Mouse (Mus musculus) cortical plate, adult 2 months (tissue): Measurements from ENCODE around the gene Best2. TPM values are rescaled to one million over a fixed set of nuclear protein-coding genes. Genes with fewer than 3 reads are reported as not detected.
A peak's percentile ranks its signal among the peaks of the same experiment; 100 is the strongest.

Experiments used
- H3K27ac ChIP-seq: fragments of 200-500 bp; 2 replicates; pipeline ENCODE4 v1.5.1; 2012; ENCODE audit warnings: low read length, control low read depth, inconsistent platforms; ENCODE audit not compliant: insufficient read depth
- H3K4me1 ChIP-seq: fragments of 200-500 bp; 2 replicates; pipeline ENCODE4 v1.6.1; 2011; ENCODE audit warnings: low read length; ENCODE audit not compliant: control insufficient read depth, insufficient read depth
- H3K4me3 ChIP-seq: fragments of 200-500 bp; 2 replicates; pipeline ENCODE4 v1.5.1; 2011; ENCODE audit warnings: mild to moderate bottlenecking, low read length, control low read depth; ENCODE audit not compliant: insufficient read depth
- CTCF ChIP-seq: fragments of 200-500 bp; IDR thresholded peaks from 2 replicates; pipeline ENCODE4 v1.5.1; 2011; ENCODE audit warnings: mild to moderate bottlenecking, control low read depth, low read length; ENCODE audit not compliant: insufficient read depth; ENCODE audit errors: extremely low read depth
- POLR2A ChIP-seq: fragments of 200-500 bp; IDR thresholded peaks from 2 replicates; pipeline ENCODE4 v1.6.1; 2011; ENCODE audit warnings: mild to moderate bottlenecking, low read length, control low read depth; ENCODE audit not compliant: insufficient read depth; ENCODE audit errors: extremely low read depth
- polyA plus RNA-seq: library from polyadenylated mRNA; depleted of rRNA; stranded (reverse); fragments of >200 nt; gene quantifications from 2 replicates; pipeline ENCODE4 v1.2.3, GENCODE M21; 2012

Best2 gene
- polyA plus RNA-seq, 1 experiment, result not detected

- Histone ChIP-seq H3K4me1 (peaks cover 10% of the 10 kb centered on the region), H3K4me3 (peak within 1 kb of the TSS; percentile 96), H3K27ac (peak within 1 kb of the TSS; percentile 58)
- TF ChIP-seq POLR2A (peak; percentile 67; the same call in 1 of the 2 replicates), CTCF (no peak)
Observed at GRCm38 (mm10) chr8:85025098-85025932, 11.0 kb upstream of the Best2 start, which contains the start of gene Asna1. Asna1 (minus strand) TSS chr8:85025281.

GRCm38 (mm10) chr8:85023846-85024245 lies 9.5 kb upstream of the Best2 start:
- Histone ChIP-seq H3K4me3 (peak overlapping the region; percentile 96; the same call in 1 of the 2 replicates), H3K27ac (no peak overlapping the region), H3K4me1 (peaks cover 10% of the 10 kb centered on the region)
- TF ChIP-seq CTCF, result no peak
- TF ChIP-seq POLR2A, result no peak

- TF ChIP-seq CTCF, result no peak
- Histone ChIP-seq H3K27ac (no peak overlapping the region), H3K4me3 (no peak overlapping the region), H3K4me1 (peaks cover 7% of the 10 kb centered on the region)
Observed at GRCm38 (mm10) chr8:85021514-85022055, 7.3 kb upstream of the Best2 start.

GRCm38 (mm10) chr8:85017209-85017608 lies 2.9 kb upstream of the Best2 start:
- H3K4me1 ChIP-seq, result no peaks in the 10 kb centered on the region
- TF ChIP-seq CTCF, result no peak
- TF ChIP-seq POLR2A, result no peak
- no peak overlapping the region for H3K27ac ChIP-seq
- no peak overlapping the region for H3K4me3 ChIP-seq

GRCm38 (mm10) chr8:85016724-85017123 lies 2.4 kb upstream of the Best2 start:
- H3K27ac ChIP-seq, result no peak overlapping the region
- TF ChIP-seq CTCF, result no peak
- TF ChIP-seq POLR2A, result no peak
- H3K4me1 ChIP-seq, result no peaks in the 10 kb centered on the region
- H3K4me3 ChIP-seq, result no peak overlapping the region

- Histone ChIP-seq H3K27ac (no peak overlapping the region), H3K4me1 (no peaks in the 10 kb centered on the region), H3K4me3 (peak overlapping the region; percentile 27)
- TF ChIP-seq POLR2A (peak; percentile 59; the same call in 1 of the 2 replicates), CTCF (peak; percentile 62)
Observed at GRCm38 (mm10) chr8:85013230-85013840, 996 bp downstream of the Best2 start.

GRCm38 (mm10) chr8:85011242-85011641 lies 3.1 kb downstream of the Best2 start:
- Histone ChIP-seq H3K4me1 (no peaks in the 10 kb centered on the region), H3K4me3 (no peak overlapping the region), H3K27ac (no peak overlapping the region)
- TF ChIP-seq POLR2A (no peak), CTCF (no peak)

GRCm38 (mm10) chr8:85007686-85008085 lies 6.6 kb downstream of the Best2 start:
- TF ChIP-seq POLR2A, result no peak
- no peak overlapping the region for H3K4me3 ChIP-seq

GRCm38 (mm10) chr8:84997649-84998295 lies 16.6 kb downstream of the Best2 start:
- H3K4me1 ChIP-seq, result no peaks in the 10 kb centered on the region
- no peak overlapping the region for H3K27ac ChIP-seq
- H3K4me3 ChIP-seq, result no peak overlapping the region
- TF ChIP-seq CTCF (peak; percentile 94), POLR2A (peak; percentile 15; the same call in 1 of the 2 replicates)

More at GRCm38 (mm10) chr8:85007686-85008085, 6.6 kb downstream of the Best2 start:
- Histone ChIP-seq H3K4me1 (no peaks in the 10 kb centered on the region), H3K27ac (no peak overlapping the region)
